Mouse (Mus musculus) CH12.LX (cell line): ENCODE data around the gene Serp2.

ENCODE experiments used
- BHLHE40 ChIP-seq: IDR thresholded peaks from 2 replicates; pipeline ENCODE4 v1.6.1; 2011; ENCODE audit warnings: mild to moderate bottlenecking, low read depth, low read length, improper control_type of control experiment
- CTCF ChIP-seq, 2 experiments: IDR thresholded peaks in 1 of 2; conservative IDR thresholded peaks in 1 of 2; 2 replicates each; pipeline ENCODE4 v1.5.1; 2011 to 2012; ENCODE audit warnings: low read depth in 2 of 2, low read length in 2 of 2, improper control_type of control experiment in 1 of 2, inconsistent platforms in 1 of 2, mild to moderate bottlenecking in 1 of 2, moderate library complexity in 1 of 2
- E2F4 ChIP-seq: IDR thresholded peaks from 2 replicates; pipeline ENCODE4 v1.6.1; 2011; ENCODE audit warnings: low read depth, low read length, improper control_type of control experiment; ENCODE audit not compliant: insufficient replicate concordance
- GABPA ChIP-seq: IDR thresholded peaks from 2 replicates; pipeline ENCODE4 v1.6.1; 2012; ENCODE audit warnings: low read depth, low read length, improper control_type of control experiment, inconsistent platforms; ENCODE audit not compliant: insufficient replicate concordance
- KAT2A ChIP-seq: IDR thresholded peaks from 2 replicates; pipeline ENCODE4 v1.6.1; 2012; ENCODE audit warnings: low read length, improper control_type of control experiment, inconsistent platforms; ENCODE audit not compliant: insufficient replicate concordance
- MEF2A ChIP-seq: IDR thresholded peaks from 2 replicates; pipeline ENCODE4 v1.6.1; 2014; ENCODE audit warnings: low read depth, mild to moderate bottlenecking, inconsistent platforms, low read length, improper control_type of control experiment, borderline replicate concordance
- MXI1 ChIP-seq: IDR thresholded peaks from 2 replicates; pipeline ENCODE4 v1.6.1; 2011; ENCODE audit warnings: mild to moderate bottlenecking, low read depth, low read length, improper control_type of control experiment
- POLR2A ChIP-seq: IDR thresholded peaks from 2 replicates; pipeline ENCODE4 v1.6.1; 2011; ENCODE audit warnings: low read depth, mild to moderate bottlenecking, improper control_type of control experiment, low read length
- RAD21 ChIP-seq: IDR thresholded peaks from 2 replicates; pipeline ENCODE4 v1.6.1; 2011; ENCODE audit warnings: low read depth, mild to moderate bottlenecking, low read length, improper control_type of control experiment, moderate library complexity
- TBP ChIP-seq: conservative IDR thresholded peaks from 2 replicates; pipeline ENCODE4 v1.6.1; 2011; ENCODE audit warnings: low read depth, low read length, improper control_type of control experiment
- TCF12 ChIP-seq: IDR thresholded peaks from 2 replicates; pipeline ENCODE4 v1.6.1; 2014; ENCODE audit warnings: low read depth, mild to moderate bottlenecking, inconsistent platforms, low read length, improper control_type of control experiment
- ZNF384 ChIP-seq: IDR thresholded peaks from 2 replicates; pipeline ENCODE4 v1.6.1; 2012; ENCODE audit warnings: low read depth, low read length, improper control_type of control experiment, inconsistent platforms

- TF ChIP-seq CTCF (conservative IDR thresholded peaks at IDR 0.05 in 1 of 2, IDR thresholded peaks at IDR 0.05 in 1 of 2; ENCODE audit: low read depth in 2 of 2, low read length in 2 of 2) (no peak), BHLHE40 (no peak), TCF12 (no peak), KAT2A (no peak), E2F4 (no peak), GABPA (no peak), MEF2A (no peak), POLR2A (no peak), MXI1 (no peak), RAD21 (no peak), ZNF384 (no peak), TBP (no peak)
Observed at GRCm38 (mm10) chr14:76555263-76556030, 1.2 kb downstream of the Serp2 start.
